Mouse (Mus musculus): ENCODE results near the gene Plcb3.
"Not testable (repeated sequence)": the region's sequence is repeated elsewhere in the genome, so short reads cannot be mapped to it uniquely, and the experiment has no call there.

Plcb3 gene

DNA sequence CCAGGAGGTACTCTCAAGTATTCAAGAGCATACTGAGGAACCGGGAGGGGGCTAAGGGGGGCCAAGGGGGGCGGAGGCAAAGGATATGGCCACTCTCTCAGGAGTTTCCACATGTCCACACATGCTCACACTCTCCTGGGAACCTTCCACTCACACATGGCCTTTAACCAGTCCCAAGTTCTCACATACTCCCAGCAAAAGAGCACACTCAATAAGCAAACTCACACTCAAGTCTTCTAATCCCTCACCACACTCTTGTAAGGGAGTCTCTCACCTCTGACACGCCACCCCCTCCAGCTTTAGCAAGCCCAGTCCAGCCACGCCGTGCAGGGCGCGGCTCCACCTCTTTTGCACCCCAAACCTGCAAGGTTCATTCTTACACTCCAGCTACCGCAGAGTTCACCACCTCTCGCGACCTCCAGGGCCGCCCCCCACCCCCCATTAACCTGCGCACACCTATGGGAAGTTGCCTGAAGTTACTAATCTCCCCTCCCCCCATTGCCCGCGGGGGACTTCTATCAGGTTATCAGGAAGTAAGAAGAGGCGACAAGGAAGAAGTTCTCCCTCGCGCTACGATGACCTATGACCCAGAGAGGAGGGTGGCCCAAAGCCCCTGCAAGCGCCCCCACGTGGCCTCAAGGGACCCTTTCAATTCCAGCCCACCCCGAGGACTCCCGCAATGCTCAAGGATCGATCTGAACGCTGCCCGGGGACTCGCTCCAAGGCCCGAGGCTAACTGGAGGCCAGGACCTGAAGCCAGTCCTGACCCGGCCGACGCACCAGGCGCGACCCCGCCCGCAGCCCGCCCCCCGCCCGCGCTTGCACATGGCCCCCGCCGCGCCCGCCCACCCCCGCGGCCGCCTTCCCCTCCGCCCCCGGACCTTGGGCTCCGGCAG, 55.3 kb downstream of the Plcb3 start:
- peak in 1 of 2 experiments; percentile 50 for DNase-seq (ENCODE audit: low spot score in 2 of 2)

DNA sequence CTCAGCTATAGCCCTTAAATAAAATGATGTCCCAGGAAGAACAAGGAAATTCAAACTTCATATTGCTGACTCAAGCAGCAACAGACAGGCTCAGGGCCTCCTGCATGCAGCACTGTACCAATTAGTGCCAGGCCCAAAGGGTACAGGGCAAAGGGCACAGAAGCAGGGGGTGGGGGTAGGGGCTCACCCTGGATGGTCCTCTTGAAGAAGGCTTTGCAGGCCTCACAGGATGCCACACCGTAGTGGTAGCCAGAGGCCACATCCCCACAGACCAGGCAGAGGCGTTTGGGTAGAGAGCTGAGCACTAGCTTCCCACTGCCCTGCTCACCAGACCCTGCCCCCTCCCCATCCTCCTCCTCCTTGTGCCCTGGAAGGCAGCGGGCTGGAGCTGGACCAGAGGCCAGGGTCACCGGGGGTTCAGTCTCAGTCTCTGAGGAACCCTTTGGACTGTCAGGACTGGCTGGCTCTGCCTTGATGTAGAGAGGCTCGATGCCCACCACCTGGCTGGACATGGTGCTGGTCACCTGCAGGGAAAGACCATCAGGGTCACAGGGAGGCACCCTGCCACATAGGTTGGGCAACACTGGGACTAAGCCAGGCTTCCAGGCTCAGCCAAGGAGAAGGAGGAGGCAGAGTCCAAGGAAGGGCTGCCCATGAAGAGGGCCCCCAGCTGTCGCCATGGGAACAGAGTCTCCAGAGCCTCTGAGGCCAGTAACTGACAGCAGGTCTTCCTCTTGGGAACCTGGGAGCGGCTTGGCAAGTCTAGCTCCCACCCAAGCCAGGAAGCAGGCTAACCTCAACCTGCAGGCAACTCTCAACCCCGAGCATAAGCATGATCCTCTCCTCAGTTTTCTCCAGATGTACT, 56.2 kb downstream of the Plcb3 start:
- no peak for DNase-seq (ENCODE audit: low spot score in 2 of 2)

DNA sequence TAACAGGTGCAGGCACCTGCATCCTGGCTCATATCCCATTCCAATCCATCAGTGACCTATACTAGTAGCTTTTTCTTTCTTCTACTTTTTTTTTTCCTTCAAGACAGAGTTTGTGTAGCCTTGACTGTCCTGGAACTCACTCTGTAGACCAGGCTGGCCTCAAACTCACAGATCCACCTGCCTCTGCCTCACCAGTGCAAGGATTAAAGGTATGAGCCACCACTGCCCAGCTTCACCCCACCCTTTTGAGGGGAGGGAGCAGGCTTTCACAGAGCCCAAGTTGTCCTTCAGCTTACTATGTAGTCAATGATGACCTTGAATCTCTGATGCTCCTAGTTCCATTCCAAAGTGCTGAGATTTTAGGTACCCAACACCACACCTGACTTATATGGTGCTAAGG, 56.8 kb downstream of the Plcb3 start:
- no peak for DNase-seq (ENCODE audit: low spot score in 2 of 2)

GRCm38 (mm10) chr19:6918321-6918720, 57.9 kb downstream of the Plcb3 start:
- DNase-seq (ENCODE audit: low spot score in 2 of 2): no peak

DNA sequence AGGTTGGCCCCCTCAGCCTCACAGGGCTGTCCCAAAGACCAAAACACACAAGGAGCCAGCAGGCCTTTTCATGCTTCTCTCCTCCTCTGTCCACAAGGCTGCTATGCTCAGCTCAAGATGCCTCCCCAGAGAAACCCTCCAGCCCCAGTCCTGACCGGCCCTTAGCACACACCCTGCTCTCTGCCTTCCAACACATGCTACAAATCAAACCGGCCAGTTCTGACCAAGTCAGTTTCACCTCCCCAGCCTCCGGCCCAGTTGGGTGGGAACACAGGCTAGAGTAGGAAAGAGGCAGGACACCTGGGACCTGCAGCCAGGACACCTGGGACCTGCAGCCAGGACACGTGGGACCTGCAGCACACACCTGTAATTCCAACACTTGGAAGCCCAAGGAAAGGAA, 59.8 kb downstream of the Plcb3 start:
- DNase-seq (ENCODE audit: low spot score in 2 of 2): no peak

DNA sequence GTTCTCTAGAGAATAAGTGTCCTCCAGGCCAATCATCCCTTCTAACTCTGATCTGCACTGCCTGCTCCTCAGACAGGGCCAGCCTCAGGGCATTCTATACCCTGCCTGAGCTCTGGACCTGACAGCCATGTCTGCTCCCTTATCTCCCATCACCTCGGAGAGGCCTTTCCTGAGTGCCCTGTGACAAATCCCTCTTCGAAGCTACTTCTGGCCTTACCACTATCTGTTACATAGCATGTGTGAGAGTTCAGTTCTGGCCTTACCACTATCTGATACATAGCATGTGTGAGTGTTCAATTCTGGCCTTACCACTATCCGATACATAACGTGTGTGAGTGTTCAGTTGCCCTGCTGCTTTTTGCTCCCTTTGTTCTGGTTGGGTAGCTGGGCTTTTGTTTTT, 61.0 kb downstream of the Plcb3 start:
- no peak for DNase-seq (ENCODE audit: low spot score in 2 of 2)

GRCm38 (mm10) chr19:6914540-6914939, 61.7 kb downstream of the Plcb3 start:
- DNase-seq (ENCODE audit: low spot score in 2 of 2): no peak

DNA sequence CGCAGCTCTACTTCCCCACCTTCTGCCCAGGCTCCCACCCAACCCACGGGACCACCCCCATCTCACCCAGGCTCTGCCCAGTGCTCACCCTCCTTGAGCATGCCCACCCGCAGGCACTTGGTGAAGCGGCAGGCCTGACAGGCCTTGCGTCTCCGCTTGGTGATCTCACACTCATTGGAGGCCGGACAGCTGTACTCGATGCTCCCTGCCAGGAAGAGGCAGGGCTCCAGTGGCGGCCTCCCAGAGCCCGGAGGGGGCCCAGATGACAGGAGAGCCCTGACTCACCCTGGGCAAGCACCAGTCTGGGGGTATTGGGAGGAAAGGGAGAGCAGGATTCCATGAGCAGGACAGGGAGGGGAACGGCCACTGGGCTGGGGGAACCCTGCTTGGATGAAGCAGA, 62.3 kb downstream of the Plcb3 start:
- DNase-seq (ENCODE audit: low spot score in 2 of 2): no peak

GRCm38 (mm10) chr19:6913036-6913435, 63.2 kb downstream of the Plcb3 start:
- no peak for DNase-seq (ENCODE audit: low spot score in 2 of 2)

DNA sequence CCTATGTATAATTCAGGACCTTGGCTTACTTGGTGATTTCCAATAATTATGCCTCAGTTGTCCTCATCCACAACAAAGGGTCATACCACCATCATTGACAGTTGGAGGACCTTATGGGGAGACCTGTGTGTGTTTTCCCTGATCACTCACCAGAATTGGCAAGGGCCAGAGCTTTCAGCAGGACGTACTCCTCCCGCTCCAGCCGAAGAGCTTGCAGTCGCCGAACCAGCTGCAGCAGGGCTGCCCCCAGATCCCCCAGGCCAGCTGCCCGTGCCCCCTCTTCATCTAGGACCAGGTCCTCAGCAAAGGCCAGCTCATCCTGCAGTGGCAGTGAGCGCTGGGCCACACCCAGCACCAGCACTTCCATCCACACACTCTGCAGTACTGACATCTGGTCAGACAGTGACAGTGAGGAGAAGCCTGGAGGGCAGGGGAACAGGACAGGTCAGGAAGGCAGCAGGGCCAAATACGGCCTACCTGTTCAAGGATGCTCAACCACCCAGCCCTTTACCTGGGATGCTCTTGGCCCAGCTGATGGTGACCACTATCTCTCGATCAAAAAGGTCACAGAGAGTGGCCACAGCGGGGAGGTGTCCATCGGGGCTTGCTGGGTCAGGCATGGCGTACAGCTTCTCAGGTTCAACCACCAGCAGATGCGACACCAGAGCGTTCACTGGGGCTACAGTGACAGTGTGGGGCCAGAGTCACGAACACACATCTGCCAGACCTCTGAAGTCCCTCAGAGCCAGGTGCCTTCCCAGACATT, 63.9 kb downstream of the Plcb3 start:
- DNase-seq (ENCODE audit: low spot score in 2 of 2): no peak

- DNase-seq (ENCODE audit: low spot score in 2 of 2): no peak
These were observed 64.9 kb downstream of the Plcb3 start for GRCm38 (mm10) chr19:6911101-6912074.

GRCm38 (mm10) chr19:6910306-6910705, 66.0 kb downstream of the Plcb3 start:
- not testable (repeated sequence) for DNase-seq (ENCODE audit: low spot score in 2 of 2)

GRCm38 (mm10) chr19:6909507-6910289, 66.6 kb downstream of the Plcb3 start, which contains the start of the genes Trmt112 and Prdx5:
Trmt112 (plus strand) TSS chr19:6909698.
Prdx5 (minus strand) TSS chr19:6910106.
- DNase-seq (ENCODE audit: low spot score in 2 of 2): peak; percentile 88 to 90

- DNase-seq (ENCODE audit: low spot score in 2 of 2): no peak
These were observed 67.2 kb downstream of the Plcb3 start for GRCm38 (mm10) chr19:6909021-6909420.

GRCm38 (mm10) chr19:6907811-6908540, 68.3 kb downstream of the Plcb3 start:
- no peak for DNase-seq (ENCODE audit: low spot score in 2 of 2)

DNA sequence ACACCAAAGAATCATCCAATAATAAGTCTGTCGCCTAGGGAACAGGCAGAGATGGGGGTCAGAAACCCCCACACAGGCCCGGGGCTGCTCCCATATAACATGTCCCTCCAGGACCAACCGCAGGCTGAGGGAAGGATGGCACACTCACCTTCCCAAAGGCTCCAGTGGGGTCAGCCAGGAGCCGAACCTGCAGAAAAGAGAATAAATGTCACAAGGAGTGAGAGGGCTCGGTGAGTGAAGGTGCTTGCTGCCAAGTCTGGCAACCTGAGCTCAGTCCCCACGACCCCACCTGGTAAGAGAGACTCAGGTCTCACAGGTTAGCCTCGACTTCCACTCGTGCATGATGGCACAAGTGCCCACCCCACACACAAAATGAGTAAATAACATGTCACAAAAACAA, 69.2 kb downstream of the Plcb3 start:
- no peak for DNase-seq (ENCODE audit: low spot score in 2 of 2)

DNA sequence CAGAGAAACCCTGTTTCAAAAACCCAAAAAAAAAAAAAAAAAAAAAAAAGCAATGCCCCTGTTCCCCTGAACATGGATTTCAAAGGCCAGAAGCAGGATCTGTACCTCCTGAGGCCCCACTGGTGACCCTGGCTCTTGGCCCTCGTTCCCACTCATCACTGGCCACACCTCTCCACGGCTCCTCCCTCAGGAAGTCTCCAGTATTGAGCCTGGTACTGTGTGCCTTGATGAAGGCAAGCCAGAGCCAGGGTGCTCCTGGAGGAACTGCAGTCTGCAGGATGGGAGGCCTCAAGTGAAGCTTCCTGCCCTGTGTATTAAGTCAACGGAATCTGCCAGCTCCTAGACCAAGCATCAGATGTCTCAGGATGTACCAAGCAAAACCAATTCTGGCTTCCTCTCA, 70.1 kb downstream of the Plcb3 start:
- DNase-seq (ENCODE audit: low spot score in 2 of 2): no peak

- DNase-seq (ENCODE audit: low spot score in 2 of 2): no peak
These were observed 70.6 kb downstream of the Plcb3 start for GRCm38 (mm10) chr19:6905498-6906159.

DNA sequence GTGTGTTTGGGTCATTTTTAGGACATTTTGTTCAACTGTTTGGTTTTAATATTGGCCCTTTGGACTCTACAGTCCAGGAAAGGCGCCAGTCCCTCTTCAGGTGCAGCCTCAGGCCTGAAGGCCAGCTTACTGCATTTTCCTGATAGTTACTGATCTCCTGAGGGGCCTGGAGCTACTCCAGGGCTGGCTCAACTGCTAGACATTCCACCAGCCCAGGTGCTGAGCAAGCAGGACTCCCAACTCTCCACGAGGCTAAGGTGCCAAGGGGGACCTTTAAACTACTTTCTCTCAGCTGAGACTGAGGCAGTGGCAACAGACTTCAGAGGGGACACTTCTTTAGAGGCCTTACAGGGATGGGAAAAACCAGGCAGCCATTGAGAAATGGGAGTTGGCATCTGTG, 71.4 kb downstream of the Plcb3 start:
- DNase-seq (ENCODE audit: low spot score in 2 of 2): no peak
